Mouse (Mus musculus): Measurements from ENCODE around the gene Ltbr.
A peak's percentile ranks its signal among the peaks of the same experiment; 100 is the strongest.

Ltbr gene

GRCm38 (mm10) chr6:125313546-125314230, at the start of gene Ltbr:
Gene Ltbr, minus strand, starts transcription at chr6:125313885.
- DNase-seq = peak; percentile 67

GRCm38 (mm10) chr6:125363021-125363420, 49.3 kb upstream of the Ltbr start:
- DNase-seq = no peak

- DNase-seq = no peak
Measured at GRCm38 (mm10) chr6:125361467-125362291, 48.0 kb upstream of the Ltbr start.

- DNase-seq = no peak
Measured at GRCm38 (mm10) chr6:125360846-125361245, 47.2 kb upstream of the Ltbr start.

GRCm38 (mm10) chr6:125359999-125360398, 46.3 kb upstream of the Ltbr start:
- DNase-seq = no peak

- DNase-seq = no peak
Measured at GRCm38 (mm10) chr6:125357334-125357733, 43.6 kb upstream of the Ltbr start.

GRCm38 (mm10) chr6:125356264-125356663, 42.6 kb upstream of the Ltbr start:
- no peak for DNase-seq

- no peak for DNase-seq
Measured at GRCm38 (mm10) chr6:125355197-125355741, 41.6 kb upstream of the Ltbr start.

GRCm38 (mm10) chr6:125354352-125355151, 40.9 kb upstream of the Ltbr start:
- DNase-seq = peak; percentile 28

GRCm38 (mm10) chr6:125353655-125354054, 40.0 kb upstream of the Ltbr start:
- DNase-seq = no peak

- DNase-seq = no peak
Measured at GRCm38 (mm10) chr6:125353221-125353620, 39.5 kb upstream of the Ltbr start.

- DNase-seq = no peak
Measured at GRCm38 (mm10) chr6:125352811-125353210, 39.1 kb upstream of the Ltbr start.

GRCm38 (mm10) chr6:125352046-125352384, 38.3 kb upstream of the Ltbr start:
- DNase-seq = no peak

- DNase-seq = no peak
Measured at GRCm38 (mm10) chr6:125351368-125352045, 37.8 kb upstream of the Ltbr start.

- no peak for DNase-seq
Measured at GRCm38 (mm10) chr6:125350995-125351324, 37.3 kb upstream of the Ltbr start.

- no peak for DNase-seq
Measured at GRCm38 (mm10) chr6:125350231-125350994, 36.7 kb upstream of the Ltbr start.

GRCm38 (mm10) chr6:125349575-125350230, 36.0 kb upstream of the Ltbr start:
- peak; percentile 54 for DNase-seq

- no peak for DNase-seq
Measured at GRCm38 (mm10) chr6:125348721-125349574, 35.3 kb upstream of the Ltbr start, which contains the start of gene Tnfrsf1a. Gene Tnfrsf1a, plus strand, starts transcription at chr6:125349362.

- DNase-seq = no peak
Measured at GRCm38 (mm10) chr6:125346029-125346428, 32.3 kb upstream of the Ltbr start.

GRCm38 (mm10) chr6:125345625-125346024, 31.9 kb upstream of the Ltbr start:
- DNase-seq = no peak

All from layer of hippocampus, adult 9-11 months (tissue).